Mouse (Mus musculus): ENCODE data around the gene Cfd. TPM values are rescaled to one million over a fixed set of nuclear protein-coding genes. Genes with fewer than 3 reads are reported as not detected.

The Cfd gene
- polyA plus RNA-seq, 1 experiment, result 1,335 TPM

GRCm38 (mm10) chr10:79934794-79935569 is 44.3 kb downstream of the Cfd start:
- no peak for DNase-seq
- WGBS, result 81% methylated on average over 16 of the region's 16 CpGs

GRCm38 (mm10) chr10:79936284-79936910 is 45.7 kb downstream of the Cfd start:
- no peaks in the 10 kb centered on the region for H3K27me3 ChIP-seq (replicated peaks; ENCODE audit: control insufficient read depth, insufficient read depth, low read length)
- DNase-seq, result peak; percentile 91
- TF ChIP-seq POLR2A (IDR thresholded peaks at IDR 0.05; ENCODE audit: low read depth, low read length) (no peak), CTCF (conservative IDR thresholded peaks at IDR 0.05; ENCODE audit: insufficient read depth, insufficient read length, low read depth, low read length) (no peak)
- no peaks in the 10 kb centered on the region for H3K36me3 ChIP-seq (ENCODE audit: control insufficient read depth, insufficient read depth, low read length)
- 8% methylated on average over 10 of the region's 10 CpGs for WGBS
- H3K27ac ChIP-seq (ENCODE audit: insufficient read depth, low read depth, low read length), result peak overlapping the region; percentile 76
- H3K4me1 ChIP-seq (ENCODE audit: control insufficient read depth, insufficient read depth, low read length), result peaks cover 62% of the 10 kb centered on the region
- H3K4me3 ChIP-seq (ENCODE audit: insufficient read depth, low read depth, low read length), result no peak overlapping the region

More at GRCm38 (mm10) chr10:79934794-79935569, 44.3 kb downstream of the Cfd start:
- TF ChIP-seq CTCF (conservative IDR thresholded peaks at IDR 0.05; ENCODE audit: insufficient read depth, insufficient read length, low read depth, low read length) (no peak), POLR2A (IDR thresholded peaks at IDR 0.05; ENCODE audit: low read depth, low read length) (no peak)
- no peak overlapping the region for H3K27ac ChIP-seq (ENCODE audit: insufficient read depth, low read depth, low read length)
- H3K4me3 ChIP-seq (ENCODE audit: insufficient read depth, low read depth, low read length), result no peak overlapping the region
- peaks cover 56% of the 10 kb centered on the region for H3K4me1 ChIP-seq (ENCODE audit: control insufficient read depth, insufficient read depth, low read length)
- H3K27me3 ChIP-seq (replicated peaks; ENCODE audit: control insufficient read depth, insufficient read depth, low read length), result no peaks in the 10 kb centered on the region
- H3K36me3 ChIP-seq (ENCODE audit: control insufficient read depth, insufficient read depth, low read length), result no peaks in the 10 kb centered on the region

- WGBS, result 12% methylated on average over 27 of the region's 27 CpGs
- peak; percentile 89 for DNase-seq
- Histone ChIP-seq H3K4me1 (ENCODE audit: control insufficient read depth, insufficient read depth, low read length) (peaks cover 62% of the 10 kb centered on the region), H3K36me3 (ENCODE audit: control insufficient read depth, insufficient read depth, low read length) (no peaks in the 10 kb centered on the region), H3K4me3 (ENCODE audit: insufficient read depth, low read depth, low read length) (no peak overlapping the region), H3K27me3 (replicated peaks; ENCODE audit: control insufficient read depth, insufficient read depth, low read length) (no peaks in the 10 kb centered on the region), H3K27ac (ENCODE audit: insufficient read depth, low read depth, low read length) (peak overlapping the region; percentile 76)
- TF ChIP-seq CTCF (conservative IDR thresholded peaks at IDR 0.05; ENCODE audit: insufficient read depth, insufficient read length, low read depth, low read length) (no peak), POLR2A (IDR thresholded peaks at IDR 0.05; ENCODE audit: low read depth, low read length) (no peak)
Measured at GRCm38 (mm10) chr10:79936911-79937441, 46.3 kb downstream of the Cfd start.

GRCm38 (mm10) chr10:79937775-79938526 is 47.3 kb downstream of the Cfd start:
- TF ChIP-seq CTCF (conservative IDR thresholded peaks at IDR 0.05; ENCODE audit: insufficient read depth, insufficient read length, low read depth, low read length) (no peak), POLR2A (IDR thresholded peaks at IDR 0.05; ENCODE audit: low read depth, low read length) (no peak)

GRCm38 (mm10) chr10:79940749-79941148 is 50.1 kb downstream of the Cfd start:
- Histone ChIP-seq H3K27me3 (replicated peaks; ENCODE audit: control insufficient read depth, insufficient read depth, low read length) (no peaks in the 10 kb centered on the region), H3K4me3 (ENCODE audit: insufficient read depth, low read depth, low read length) (no peak overlapping the region), H3K4me1 (ENCODE audit: control insufficient read depth, insufficient read depth, low read length) (peaks cover 51% of the 10 kb centered on the region), H3K36me3 (ENCODE audit: control insufficient read depth, insufficient read depth, low read length) (no peaks in the 10 kb centered on the region), H3K27ac (ENCODE audit: insufficient read depth, low read depth, low read length) (no peak overlapping the region)
- WGBS, result 50% methylated on average over 7 of the region's 7 CpGs
- DNase-seq, result no peak
- TF ChIP-seq CTCF (conservative IDR thresholded peaks at IDR 0.05; ENCODE audit: insufficient read depth, insufficient read length, low read depth, low read length) (no peak), POLR2A (IDR thresholded peaks at IDR 0.05; ENCODE audit: low read depth, low read length) (no peak)

More at GRCm38 (mm10) chr10:79937775-79938526, 47.3 kb downstream of the Cfd start:
- Histone ChIP-seq H3K4me1 (ENCODE audit: control insufficient read depth, insufficient read depth, low read length) (peaks cover 62% of the 10 kb centered on the region), H3K27me3 (replicated peaks; ENCODE audit: control insufficient read depth, insufficient read depth, low read length) (no peaks in the 10 kb centered on the region), H3K27ac (ENCODE audit: insufficient read depth, low read depth, low read length) (peak overlapping the region; percentile 52; the same call in 1 of the 2 replicates), H3K36me3 (ENCODE audit: control insufficient read depth, insufficient read depth, low read length) (no peaks in the 10 kb centered on the region), H3K4me3 (ENCODE audit: insufficient read depth, low read depth, low read length) (no peak overlapping the region)
- peak; percentile 79 for DNase-seq
- WGBS, result 41% methylated on average over 11 of the region's 11 CpGs

Other genes with a start within 250 kb of the Cfd start
- 0.17 TPM in 1 of 2 replicates, not detected in the other for gene Odf3l2, start 245.1 kb upstream of the Cfd start, polyA plus RNA-seq (2012; rRNA removed)
- gene Madcam1, start 226.3 kb upstream of the Cfd start, polyA plus RNA-seq (2012; rRNA removed), result 0.44 TPM in 1 of 2 replicates, not detected in the other
- gene Tpgs1, start 221.5 kb upstream of the Cfd start, polyA plus RNA-seq (2012; rRNA removed), result 60.3 and 75.2 TPM in 2 replicates
- gene Cdc34, start 208.7 kb upstream of the Cfd start, polyA plus RNA-seq (2012; rRNA removed), result 159 and 183 TPM in 2 replicates
- gene Gzmm, start 201.8 kb upstream of the Cfd start, polyA plus RNA-seq (2012; rRNA removed), result 0.34 and 0.94 TPM in 2 replicates
- 825 and 914 TPM in 2 replicates for gene Bsg, start 186.4 kb upstream of the Cfd start, polyA plus RNA-seq (2012; rRNA removed)
- gene Hcn2, start 174.2 kb upstream of the Cfd start, polyA plus RNA-seq (2012; rRNA removed), result 1.5 and 1.9 TPM in 2 replicates
- gene Polrmt, start 144.3 kb upstream of the Cfd start, polyA plus RNA-seq (2012; rRNA removed), result 66.3 and 77.9 TPM in 2 replicates
- not detected in 2 replicates for gene Fgf22, start 135.8 kb upstream of the Cfd start, polyA plus RNA-seq (2012; rRNA removed)
- 90.2 and 122 TPM in 2 replicates for gene Rnf126, start 123.9 kb upstream of the Cfd start, polyA plus RNA-seq (2012; rRNA removed)
- gene Fstl3, start 113.6 kb upstream of the Cfd start, polyA plus RNA-seq (2012; rRNA removed), result 17.0 and 24.1 TPM in 2 replicates
- 0.03 and 0.08 TPM in 2 replicates for gene Prss57, start 99.9 kb upstream of the Cfd start, polyA plus RNA-seq (2012; rRNA removed)
- 110 and 121 TPM in 2 replicates for gene Palm, start 97.3 kb upstream of the Cfd start, polyA plus RNA-seq (2012; rRNA removed)
- gene Misp, start 69.9 kb upstream of the Cfd start, polyA plus RNA-seq (2012; rRNA removed), result 17.9 and 19.9 TPM in 2 replicates
- gene Ptbp1, start 36.4 kb upstream of the Cfd start, polyA plus RNA-seq (2012; rRNA removed), result 184 and 198 TPM in 2 replicates
- 0.67 and 0.99 TPM in 2 replicates for gene Prtn3, start 16.4 kb upstream of the Cfd start, polyA plus RNA-seq (2012; rRNA removed)
- gene Plppr3, start 16.2 kb upstream of the Cfd start, polyA plus RNA-seq (2012; rRNA removed), result 2.7 and 3.2 TPM in 2 replicates
- 0.10 TPM in 1 of 2 replicates, not detected in the other for gene Elane, start 4.6 kb upstream of the Cfd start, polyA plus RNA-seq (2012; rRNA removed)
- gene Med16, start 18.1 kb downstream of the Cfd start, polyA plus RNA-seq (2012; rRNA removed), result 57.1 and 75.4 TPM in 2 replicates
- not detected in 2 replicates for gene Gm26602, start 20.0 kb downstream of the Cfd start, polyA plus RNA-seq (2012; rRNA removed)
- 5.6 and 9.2 TPM in 2 replicates for gene Kiss1r, start 26.1 kb downstream of the Cfd start, polyA plus RNA-seq (2012; rRNA removed)
- 146 and 154 TPM in 2 replicates for gene R3hdm4, start 30.4 kb downstream of the Cfd start, polyA plus RNA-seq (2012; rRNA removed)
- gene Arid3a, start 36.2 kb downstream of the Cfd start, polyA plus RNA-seq (2012; rRNA removed), result 6.7 and 8.1 TPM in 2 replicates
- 60.4 and 67.5 TPM in 2 replicates for gene Wdr18, start 69.3 kb downstream of the Cfd start, polyA plus RNA-seq (2012; rRNA removed)
- gene Grin3b, start 79.9 kb downstream of the Cfd start, polyA plus RNA-seq (2012; rRNA removed), result 1.6 and 2.0 TPM in 2 replicates
- 262 and 316 TPM in 2 replicates for gene Tmem259, start 93.5 kb downstream of the Cfd start, polyA plus RNA-seq (2012; rRNA removed)
- gene Cnn2, start 97.7 kb downstream of the Cfd start, polyA plus RNA-seq (2012; rRNA removed), result 52.3 and 55.5 TPM in 2 replicates
- gene Abca7, start 105.6 kb downstream of the Cfd start, polyA plus RNA-seq (2012; rRNA removed), result 10.6 and 11.8 TPM in 2 replicates
- gene Arhgap45, start 125.8 kb downstream of the Cfd start, polyA plus RNA-seq (2012; rRNA removed), result 9.6 and 25.5 TPM in 2 replicates
- 230 and 235 TPM in 2 replicates for gene Polr2e, start 148.9 kb downstream of the Cfd start, polyA plus RNA-seq (2012; rRNA removed)
- gene Gpx4, start 156.3 kb downstream of the Cfd start, polyA plus RNA-seq (2012; rRNA removed), result 1,431 and 1,557 TPM in 2 replicates
- gene Sbno2, start 214.7 kb downstream of the Cfd start, polyA plus RNA-seq (2012; rRNA removed), result 27.7 and 30.8 TPM in 2 replicates
- gene Stk11, start 224.9 kb downstream of the Cfd start, polyA plus RNA-seq (2012; rRNA removed), result 114 and 117 TPM in 2 replicates
- 1,948 and 2,036 TPM in 2 replicates for gene Atp5d, start 247.8 kb downstream of the Cfd start, polyA plus RNA-seq (2012; rRNA removed)
- 8.1 and 8.7 TPM in 2 replicates for gene Cbarp, start 250.0 kb downstream of the Cfd start, polyA plus RNA-seq (2012; rRNA removed)